Mouse (Mus musculus): ENCODE data around the gene Zscan18. TPM values are rescaled to one million over a fixed set of nuclear protein-coding genes. Genes with fewer than 3 reads are reported as not detected.

Zscan18 gene
- polyA plus RNA-seq, 1 experiment from 2014 or later: 17.8 TPM

DNA sequence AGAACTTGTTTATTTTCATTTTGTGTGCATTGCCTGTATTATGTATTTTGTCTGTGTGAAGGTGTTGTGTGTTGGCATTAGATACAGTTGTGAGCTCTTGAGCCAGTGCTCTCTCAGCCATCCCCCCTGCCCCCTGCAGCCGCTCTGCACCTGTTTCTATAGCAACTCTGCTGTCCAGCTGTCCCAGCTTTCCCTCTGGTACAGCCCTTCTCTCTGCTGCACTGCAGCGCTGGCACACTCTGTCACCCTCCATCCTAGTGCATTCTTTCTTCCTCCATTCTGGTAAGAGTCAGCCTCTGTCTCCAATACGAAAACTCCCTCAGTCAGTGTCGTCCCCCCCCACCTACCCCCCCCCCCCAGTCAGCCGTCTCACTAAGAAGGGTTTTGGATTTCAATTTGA lies 15.4 kb downstream of the Zscan18 start:
- no peak overlapping the region for H3K4me2 ChIP-seq
- ATAC-seq (ENCODE audit: insufficient number of reproducible peaks, insufficient read depth, low FRiP score, low TSS enrichment, low read depth): no peak
- H3K4me3 ChIP-seq (replicated peaks): no peak overlapping the region

DNA sequence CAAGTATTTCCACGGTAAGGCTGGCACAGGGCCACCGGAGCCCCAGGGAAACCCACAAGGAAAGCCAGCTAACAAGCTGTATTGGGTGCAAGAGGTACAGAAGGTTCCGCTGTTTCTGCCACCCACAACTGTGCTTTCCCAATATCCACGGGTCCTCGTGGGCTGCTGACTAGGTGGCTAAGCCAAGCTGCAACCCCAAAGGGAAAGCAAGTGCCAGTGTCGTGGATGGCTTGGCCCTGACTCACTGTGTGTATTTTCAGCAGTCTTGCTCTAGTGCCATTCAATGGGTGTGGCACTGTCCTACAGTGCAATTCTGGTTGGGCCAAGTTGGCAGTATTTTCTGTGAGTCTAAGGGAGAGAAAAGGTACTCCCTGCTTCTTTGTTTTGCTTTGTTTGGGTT lies 16.1 kb downstream of the Zscan18 start:
- Histone ChIP-seq H3K4me3 (replicated peaks) (no peak overlapping the region), H3K27me3 (no peaks in the 10 kb centered on the region), H3K27ac (no peak overlapping the region), H3K4me1 (replicated peaks) (no peaks in the 10 kb centered on the region), H3K9ac (replicated peaks) (no peak overlapping the region), H3K4me2 (no peak overlapping the region), H3K9me3 (no peaks in the 10 kb centered on the region), H3K36me3 (no peaks in the 10 kb centered on the region)
- ATAC-seq (ENCODE audit: insufficient number of reproducible peaks, insufficient read depth, low FRiP score, low TSS enrichment, low read depth): no peak
- WGBS: 75% methylated on average over 6 of the region's 6 CpGs

More for the DNA sequence above, 15.4 kb downstream of the Zscan18 start:
- Histone ChIP-seq H3K9me3 (no peaks in the 10 kb centered on the region), H3K27ac (no peak overlapping the region), H3K9ac (replicated peaks) (no peak overlapping the region), H3K36me3 (no peaks in the 10 kb centered on the region), H3K4me1 (replicated peaks) (no peaks in the 10 kb centered on the region), H3K27me3 (no peaks in the 10 kb centered on the region)
- WGBS: 34% methylated on average over 5 of the region's 5 CpGs

DNA sequence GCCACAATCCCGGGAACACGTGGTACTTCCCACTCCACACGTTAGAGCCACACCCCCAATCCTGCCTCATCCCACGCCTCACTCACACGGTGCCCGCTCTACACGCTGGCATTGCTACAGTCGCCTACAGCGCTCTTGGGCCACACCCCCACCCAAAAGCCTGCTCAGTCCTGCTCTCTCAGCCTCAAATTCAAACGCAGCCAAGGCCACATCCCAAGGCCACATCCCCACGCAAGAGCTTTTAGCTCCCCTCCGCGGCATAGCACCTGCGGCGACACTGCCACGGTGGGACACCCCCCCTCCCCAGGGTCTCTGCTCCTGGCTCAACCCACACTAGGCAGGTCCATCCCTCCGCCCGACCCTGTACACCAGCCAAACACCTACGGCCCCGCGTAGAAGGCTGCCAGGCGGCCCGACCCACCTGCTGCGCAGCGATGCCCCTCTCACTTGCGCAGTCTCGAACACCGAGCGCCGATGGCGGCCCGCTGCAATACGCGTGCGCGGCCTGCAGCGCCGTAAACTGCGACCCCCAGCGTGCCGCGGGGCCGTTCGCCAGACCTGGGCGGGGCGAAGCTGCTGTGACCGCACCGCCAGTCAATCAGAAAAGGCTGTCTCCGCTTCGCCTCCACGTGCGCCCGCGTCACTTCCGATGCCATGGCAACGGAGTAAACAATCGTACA lies 23.1 kb downstream of the Zscan18 start:
- 0 out of 2 replicates have a peak overlapping the region, but pooled peaks have one; percentile 4 for H3K27ac ChIP-seq

DNA sequence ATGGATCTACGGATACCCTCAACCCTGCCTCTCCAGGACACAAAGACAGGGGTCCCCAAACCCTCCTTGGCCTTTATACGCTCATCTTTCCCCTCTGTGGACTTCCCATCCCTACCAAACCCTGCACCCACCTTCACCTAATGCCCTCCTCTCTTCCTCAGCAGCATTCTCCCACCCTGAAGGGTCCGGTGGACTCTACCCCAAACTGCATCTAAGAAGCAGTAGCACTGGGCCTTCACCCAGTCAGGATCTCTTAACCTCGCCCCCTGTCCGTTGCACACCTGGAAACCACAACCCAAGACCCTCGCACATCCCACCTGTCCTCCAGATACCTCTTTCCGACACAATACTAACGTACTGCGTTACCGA lies 23.7 kb downstream of the Zscan18 start:
- Histone ChIP-seq H3K4me3 (replicated peaks) (peak overlapping the region; percentile 70), H3K27me3 (no peaks in the 10 kb centered on the region), H3K27ac (no peak overlapping the region), H3K4me1 (replicated peaks) (peaks cover 10% of the 10 kb centered on the region), H3K36me3 (peaks cover 7% of the 10 kb centered on the region), H3K4me2 (peak overlapping the region; percentile 91), H3K9ac (replicated peaks) (peak overlapping the region; percentile 75), H3K9me3 (no peaks in the 10 kb centered on the region)
- peak; percentile 43 for ATAC-seq (ENCODE audit: insufficient number of reproducible peaks, insufficient read depth, low FRiP score, low TSS enrichment, low read depth)
- WGBS: 22% methylated on average over 10 of the region's 10 CpGs

More for the DNA sequence above, 23.1 kb downstream of the Zscan18 start:
- Histone ChIP-seq H3K9ac (replicated peaks) (peak overlapping the region; percentile 75), H3K9me3 (no peaks in the 10 kb centered on the region), H3K4me3 (replicated peaks) (peak overlapping the region; percentile 70), H3K27me3 (no peaks in the 10 kb centered on the region), H3K4me1 (replicated peaks) (peaks cover 10% of the 10 kb centered on the region), H3K36me3 (peaks cover 2% of the 10 kb centered on the region), H3K4me2 (peak overlapping the region; percentile 91)
- under 1% methylated on average over 57 of the region's 57 CpGs for WGBS
- ATAC-seq (ENCODE audit: insufficient number of reproducible peaks, insufficient read depth, low FRiP score, low TSS enrichment, low read depth): peak; percentile 86

DNA sequence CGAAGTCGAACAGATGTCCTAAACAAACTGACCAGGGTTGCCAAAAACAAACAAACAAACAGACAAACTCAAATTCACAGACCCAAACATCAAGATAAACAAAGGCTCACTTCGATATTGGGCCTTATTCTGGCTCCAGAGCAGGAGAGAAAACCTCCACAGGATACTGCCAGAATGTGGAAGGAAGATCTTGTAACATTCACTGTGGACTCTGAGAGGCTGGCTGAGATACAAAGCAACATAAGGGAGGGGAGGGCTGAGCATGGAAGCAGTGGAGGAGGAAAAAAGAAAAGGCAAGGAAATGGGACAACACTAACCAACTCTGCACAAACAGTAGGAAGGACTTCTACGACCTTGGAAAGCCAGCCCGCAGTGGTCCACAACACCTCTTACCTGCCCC lies 24.3 kb downstream of the Zscan18 start:
- Histone ChIP-seq H3K4me2 (peak overlapping the region; percentile 91), H3K27me3 (no peaks in the 10 kb centered on the region), H3K4me3 (replicated peaks) (no peak overlapping the region; the same call in 1 of the 2 replicates), H3K27ac (no peak overlapping the region), H3K36me3 (peaks cover 13% of the 10 kb centered on the region), H3K9me3 (no peaks in the 10 kb centered on the region), H3K9ac (replicated peaks) (peak overlapping the region; percentile 75; the same call in 1 of the 2 replicates), H3K4me1 (replicated peaks) (peaks cover 10% of the 10 kb centered on the region)
- ATAC-seq (ENCODE audit: insufficient number of reproducible peaks, insufficient read depth, low FRiP score, low TSS enrichment, low read depth): no peak
- whole genome bisulfite sequencing: 93% methylated on average over 5 of the region's 5 CpGs

DNA sequence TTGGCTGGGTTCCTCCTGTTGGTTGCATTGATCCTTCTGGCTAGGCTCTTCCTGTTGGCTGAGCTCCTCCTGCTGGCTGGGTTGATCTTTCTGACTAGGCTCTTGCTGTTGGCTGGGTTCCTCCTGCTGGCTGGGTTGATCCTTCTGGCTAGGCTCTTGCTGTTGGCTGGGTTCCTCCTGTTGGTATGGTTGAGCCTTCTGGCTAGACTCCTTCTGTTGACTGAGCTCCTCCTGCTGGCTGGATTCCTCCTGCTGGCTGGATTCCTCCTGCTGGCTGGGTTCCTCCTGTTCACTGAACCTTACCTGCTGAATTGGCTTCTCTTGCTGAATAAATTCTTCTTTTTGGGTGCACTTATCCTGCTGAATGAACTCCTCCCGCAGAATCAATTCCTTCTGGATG lies 28.8 kb downstream of the Zscan18 start:
- H3K9me3 ChIP-seq: no peaks in the 10 kb centered on the region
- peaks cover 57% of the 10 kb centered on the region for H3K36me3 ChIP-seq
- WGBS: 96% methylated on average over 1 of the region's 1 CpGs
- no peak overlapping the region for H3K4me2 ChIP-seq
- no peak overlapping the region for H3K27ac ChIP-seq
- H3K9ac ChIP-seq (replicated peaks): no peak overlapping the region
- no peak for ATAC-seq (ENCODE audit: insufficient number of reproducible peaks, insufficient read depth, low FRiP score, low TSS enrichment, low read depth)
- peaks cover 4% of the 10 kb centered on the region for H3K4me1 ChIP-seq (replicated peaks)
- no peak overlapping the region for H3K4me3 ChIP-seq (replicated peaks)
- H3K27me3 ChIP-seq: no peaks in the 10 kb centered on the region

DNA sequence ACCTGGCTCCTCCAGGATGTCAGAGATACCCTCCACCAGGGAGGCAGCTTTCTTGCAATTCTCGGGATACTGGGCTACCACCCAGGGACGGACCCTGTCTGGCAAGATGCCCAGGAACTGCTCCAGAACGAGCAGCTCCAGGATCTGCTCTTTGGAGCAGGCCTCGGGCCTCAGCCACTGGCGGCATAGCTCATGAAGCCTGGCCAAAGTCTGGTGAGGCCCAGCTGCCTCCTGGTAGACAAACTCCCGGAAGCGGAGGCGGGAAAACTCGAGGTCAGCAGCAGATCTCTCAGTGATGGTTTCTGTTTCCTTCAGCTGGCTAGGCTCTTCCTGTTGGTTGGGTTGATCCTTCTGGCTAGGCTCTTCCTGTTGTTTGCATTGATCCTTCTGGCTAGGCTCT lies 29.3 kb downstream of the Zscan18 start:
- 88% methylated on average over 9 of the region's 9 CpGs for WGBS
- ATAC-seq (ENCODE audit: insufficient number of reproducible peaks, insufficient read depth, low FRiP score, low TSS enrichment, low read depth): no peak

DNA sequence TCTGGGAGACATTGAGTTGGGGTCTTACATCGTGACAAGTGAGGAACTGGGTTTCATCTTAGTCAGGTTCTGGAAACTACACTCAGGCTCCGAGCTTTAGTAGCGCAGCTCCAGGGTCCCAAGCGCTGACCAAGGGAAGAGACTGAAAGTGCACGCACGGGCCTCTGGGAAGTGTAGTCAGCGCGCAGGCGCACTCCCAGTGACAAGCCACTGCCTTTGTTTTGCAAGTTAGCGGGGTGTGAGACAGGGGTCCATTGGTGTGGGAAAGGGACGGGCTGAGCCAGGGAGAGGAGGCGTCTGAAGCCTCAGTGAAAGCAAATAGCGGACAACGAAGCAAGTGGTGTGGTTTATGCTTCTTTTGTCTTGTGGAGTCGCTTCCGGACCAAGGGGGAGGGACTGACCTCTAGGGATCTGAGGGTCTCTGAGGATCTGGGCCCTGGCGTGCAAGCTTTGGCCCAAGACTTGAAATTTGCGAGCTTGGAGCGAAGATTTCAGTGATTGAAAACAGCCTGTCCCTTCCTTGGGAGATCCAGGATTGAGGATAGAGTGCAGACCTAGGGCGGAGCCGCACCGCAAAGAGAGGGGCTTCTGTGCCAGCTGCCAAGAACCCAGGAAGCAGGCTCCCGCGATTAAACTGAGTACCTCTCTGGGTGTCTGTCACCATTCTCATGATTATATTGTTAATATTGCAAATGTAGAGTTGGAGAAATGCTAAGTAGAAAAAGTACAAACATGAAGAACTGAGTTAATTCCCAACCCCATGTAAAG lies 53.8 kb downstream of the Zscan18 start:
- no peak overlapping the region for H3K27ac ChIP-seq
- peak overlapping the region; percentile 31 for H3K4me2 ChIP-seq
- H3K36me3 ChIP-seq: no peaks in the 10 kb centered on the region
- no peaks in the 10 kb centered on the region for H3K4me1 ChIP-seq (replicated peaks)
- no peak overlapping the region for H3K9ac ChIP-seq (replicated peaks)
- no peak for ATAC-seq (ENCODE audit: insufficient number of reproducible peaks, insufficient read depth, low FRiP score, low TSS enrichment, low read depth)
- H3K4me3 ChIP-seq (replicated peaks): no peak overlapping the region; the same call in 1 of the 2 replicates
- peaks cover 11% of the 10 kb centered on the region; the same call in 1 of the 2 replicates for H3K9me3 ChIP-seq
- no peaks in the 10 kb centered on the region for H3K27me3 ChIP-seq
- 73% methylated on average over 24 of the region's 24 CpGs for WGBS

More for the DNA sequence above, 29.3 kb downstream of the Zscan18 start:
- Histone ChIP-seq H3K9me3 (no peaks in the 10 kb centered on the region), H3K4me2 (no peak overlapping the region), H3K4me3 (replicated peaks) (no peak overlapping the region), H3K27ac (no peak overlapping the region), H3K4me1 (replicated peaks) (no peaks in the 10 kb centered on the region), H3K27me3 (no peaks in the 10 kb centered on the region), H3K36me3 (peaks cover 62% of the 10 kb centered on the region), H3K9ac (replicated peaks) (no peak overlapping the region)

DNA sequence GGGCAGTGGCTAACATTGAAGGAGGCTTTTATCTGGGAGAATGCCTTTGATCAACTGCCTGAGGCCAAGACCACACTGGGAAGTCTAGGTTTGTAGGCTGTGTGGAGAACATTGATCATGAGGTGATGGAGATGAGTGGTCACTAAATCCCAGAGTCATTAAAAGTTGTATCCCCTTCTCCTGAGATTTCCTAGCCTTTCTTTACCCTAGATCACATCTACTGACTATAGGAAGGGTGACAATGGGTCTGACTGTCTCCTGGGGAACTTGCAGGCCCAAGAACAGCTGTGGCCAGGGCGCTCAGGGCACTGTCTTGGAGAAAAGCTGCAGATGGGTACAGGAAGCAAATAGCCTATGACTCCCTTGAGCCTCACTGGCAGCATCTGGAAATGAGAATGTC lies 68.5 kb downstream of the Zscan18 start, which contains the start of gene Vmn2r56:
Vmn2r56 (minus strand) TSS at position 101 of the 400 bp plus-strand sequence.
- no peak within 1 kb of the TSS for H3K4me2 ChIP-seq
- peaks cover 5% of the 10 kb centered on the region; the same call in 1 of the 2 replicates for H3K9me3 ChIP-seq
- 46% methylated on average over 1 of the region's 1 CpGs for WGBS
- ATAC-seq (ENCODE audit: insufficient number of reproducible peaks, insufficient read depth, low FRiP score, low TSS enrichment, low read depth): no peak
- no peaks in the 10 kb centered on the region for H3K4me1 ChIP-seq (replicated peaks)
- no peak within 1 kb of the TSS for H3K9ac ChIP-seq (replicated peaks)
- no peaks in the 10 kb centered on the region for H3K36me3 ChIP-seq
- no peaks in the 10 kb centered on the region for H3K27me3 ChIP-seq
- no peak within 1 kb of the TSS for H3K4me3 ChIP-seq (replicated peaks)
- no peak within 1 kb of the TSS for H3K27ac ChIP-seq

All from limb, embryonic 12.5 days (tissue).